Mouse (Mus musculus) forebrain, embryonic 16.5 days (tissue): ENCODE results near the gene Ndufa12. TPM values are rescaled to one million over a fixed set of nuclear protein-coding genes. Genes with fewer than 3 reads are reported as not detected.

Experiments used
- ATAC-seq: fragments of 200-750 bp; cut with Nextera tagmentation; 2 replicates; pipeline ENCODE4 v1.8.0; 2017; ENCODE audit warnings: mild to moderate bottlenecking, moderate library complexity
- H3K27ac ChIP-seq: fragments of 300-500 bp; sonication (generic); 2 replicates; pipeline ENCODE4 v1.5.1; 2014; ENCODE audit warnings: low read length, control low read depth
- H3K27me3 ChIP-seq: fragments of 300-500 bp; sonication (generic); replicated peaks from 2 replicates; pipeline ENCODE4 v1.6.1; 2014; ENCODE audit warnings: low read length; ENCODE audit not compliant: control insufficient read depth, insufficient read depth
- H3K36me3 ChIP-seq: fragments of 300-500 bp; sonication (generic); 2 replicates; pipeline ENCODE4 v1.6.1; 2014; ENCODE audit not compliant: control insufficient read depth, insufficient read depth
- H3K4me1 ChIP-seq: fragments of 300-500 bp; sonication (generic); replicated peaks from 2 replicates; pipeline ENCODE4 v1.6.1; 2014; ENCODE audit warnings: low read length; ENCODE audit not compliant: control insufficient read depth, insufficient read depth
- H3K4me2 ChIP-seq: fragments of 300-500 bp; sonication (generic); 2 replicates; pipeline ENCODE4 v1.6.1; 2014; ENCODE audit warnings: mild to moderate bottlenecking, low read length, control low read depth
- H3K4me3 ChIP-seq: fragments of 300-500 bp; sonication (generic); replicated peaks from 2 replicates; pipeline ENCODE4 v1.5.1; 2014; ENCODE audit warnings: mild to moderate bottlenecking, low read length, control low read depth
- H3K9ac ChIP-seq: fragments of 300-500 bp; sonication (generic); replicated peaks from 2 replicates; pipeline ENCODE4 v1.6.1; 2014; ENCODE audit warnings: low read depth, low read length, control low read depth
- H3K9me3 ChIP-seq: fragments of 300-500 bp; sonication (generic); 2 replicates; pipeline ENCODE4 v1.6.1; 2016; ENCODE audit warnings: low read length; ENCODE audit not compliant: control insufficient read depth
- WGBS: fragments of 180-500 bp; shearing (Covaris S2); extraction: QIAGEN DNeasy Blood & Tissue Kit; methylation state at CpG from one replicate; pipeline ENCODE4 v1.1.7; 2014; 5-methylcytosine and 5-hydroxymethylcytosine counted together
- polyA plus RNA-seq: library from polyadenylated mRNA; unstranded; fragments of >200 nt; fragmentation: Nextera tagmentation; extraction: Ambion mirVana; gene quantifications from 2 replicates; pipeline ENCODE4 v1.2.1, GENCODE M21; 2015

Gene Ndufa12
- 273 and 291 TPM in 2 replicates for polyA plus RNA-seq

GRCm38 (mm10) chr10:94198482-94199405 is at the start of gene Ndufa12:
Gene Ndufa12 (plus strand): TSS chr10:94198720.
- Histone ChIP-seq H3K4me2 (peak within 1 kb of the TSS; percentile 90), H3K27ac (peak within 1 kb of the TSS; percentile 64), H3K27me3 (no peaks in the 10 kb centered on the region), H3K4me1 (peaks cover 20% of the 10 kb centered on the region), H3K9me3 (no peaks in the 10 kb centered on the region), H3K4me3 (peak within 1 kb of the TSS; percentile 70), H3K36me3 (0 out of 2 replicates have a peak, but pooled peaks cover 3% of the 10 kb centered on the region), H3K9ac (peak within 1 kb of the TSS; percentile 89)
- ATAC-seq, result peak; percentile 97
- under 1% methylated on average over 46 of the region's 46 CpGs for WGBS

DNA sequence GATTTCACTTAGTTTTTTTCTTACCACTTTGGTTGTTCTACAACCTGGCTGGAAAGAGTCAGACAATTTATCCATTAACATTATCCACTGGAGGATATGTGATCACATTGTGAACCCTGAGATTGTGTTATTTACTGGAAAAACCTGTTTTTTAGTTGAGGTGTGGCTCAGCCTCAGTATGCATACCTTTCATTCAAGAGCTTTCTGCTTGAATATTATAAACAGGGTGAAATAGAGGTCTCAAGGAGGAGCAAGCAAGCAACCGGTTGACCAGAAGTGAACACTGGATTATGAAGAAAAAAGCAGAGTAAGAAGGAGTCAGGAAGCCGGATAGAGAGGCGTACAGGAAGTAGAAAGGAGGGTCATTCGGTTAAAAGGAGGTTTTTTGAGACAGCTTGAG is 47.0 kb upstream of the Ndufa12 start:
- ATAC-seq, result no peak
- H3K4me1 ChIP-seq, result peaks cover 15% of the 10 kb centered on the region
- 82% methylated on average over 4 of the region's 4 CpGs for WGBS
- no peak overlapping the region for H3K4me2 ChIP-seq
- H3K27ac ChIP-seq, result no peak overlapping the region
- H3K9ac ChIP-seq, result no peak overlapping the region
- no peak overlapping the region for H3K4me3 ChIP-seq
- no peaks in the 10 kb centered on the region for H3K27me3 ChIP-seq
- no peaks in the 10 kb centered on the region for H3K36me3 ChIP-seq
- H3K9me3 ChIP-seq, result no peaks in the 10 kb centered on the region

DNA sequence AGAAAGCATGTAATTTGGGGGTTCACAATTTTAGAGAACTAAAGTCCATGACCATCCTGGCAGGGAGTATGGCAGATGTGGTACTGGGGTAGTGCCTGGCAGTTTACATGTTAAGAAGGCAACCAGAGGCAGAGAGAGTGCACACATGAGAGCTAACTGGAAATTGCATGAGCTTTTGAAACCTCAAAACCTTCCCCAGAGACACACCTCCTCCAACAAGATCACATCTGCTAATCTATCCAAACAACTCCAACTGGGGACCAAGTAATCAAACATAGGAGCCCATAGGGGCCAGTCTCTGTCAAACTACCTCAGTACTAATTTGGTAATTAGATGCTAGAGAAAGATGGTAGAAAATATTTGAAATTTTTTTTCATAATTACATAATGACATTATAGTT is 44.7 kb upstream of the Ndufa12 start:
- H3K27me3 ChIP-seq, result no peaks in the 10 kb centered on the region
- ATAC-seq, result no peak
- H3K4me1 ChIP-seq, result peaks cover 7% of the 10 kb centered on the region
- H3K36me3 ChIP-seq, result no peaks in the 10 kb centered on the region
- no peak overlapping the region for H3K4me3 ChIP-seq
- H3K4me2 ChIP-seq, result no peak overlapping the region
- H3K27ac ChIP-seq, result no peak overlapping the region
- H3K9me3 ChIP-seq, result no peaks in the 10 kb centered on the region
- H3K9ac ChIP-seq, result no peak overlapping the region

DNA sequence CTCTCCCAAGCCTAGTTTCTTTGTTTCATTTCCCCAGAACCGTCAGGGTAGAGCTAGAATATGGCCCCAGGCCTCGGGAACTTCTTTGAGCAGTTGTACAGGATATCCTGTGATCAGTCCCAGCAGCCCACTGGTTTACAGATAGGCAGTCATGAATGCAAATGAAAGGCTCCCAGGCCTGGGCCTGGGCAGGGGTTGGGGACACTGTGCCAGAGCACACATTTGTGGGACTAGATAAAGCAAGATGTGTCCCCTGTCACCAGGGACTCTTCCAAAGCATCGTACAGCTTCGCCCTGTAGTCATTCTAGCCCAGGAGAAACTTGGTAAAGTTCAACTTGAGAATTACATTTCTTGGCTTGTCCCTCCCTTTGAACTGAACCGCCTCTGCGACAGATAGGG is 39.6 kb upstream of the Ndufa12 start:
- H3K9ac ChIP-seq, result no peak overlapping the region
- H3K27ac ChIP-seq, result no peak overlapping the region
- ATAC-seq, result no peak
- no peaks in the 10 kb centered on the region for H3K4me1 ChIP-seq
- no peaks in the 10 kb centered on the region for H3K9me3 ChIP-seq
- WGBS, result 88% methylated on average over 6 of the region's 6 CpGs
- no peak overlapping the region for H3K4me3 ChIP-seq
- H3K4me2 ChIP-seq, result no peak overlapping the region
- H3K36me3 ChIP-seq, result peaks cover 10% of the 10 kb centered on the region
- H3K27me3 ChIP-seq, result no peaks in the 10 kb centered on the region

GRCm38 (mm10) chr10:94159406-94159805 is 39.1 kb upstream of the Ndufa12 start:
- Histone ChIP-seq H3K36me3 (peaks cover 10% of the 10 kb centered on the region), H3K4me3 (no peak overlapping the region), H3K9ac (no peak overlapping the region), H3K9me3 (no peaks in the 10 kb centered on the region), H3K4me2 (no peak overlapping the region), H3K27ac (no peak overlapping the region), H3K27me3 (no peaks in the 10 kb centered on the region), H3K4me1 (no peaks in the 10 kb centered on the region)
- WGBS, result 95% methylated on average over 4 of the region's 4 CpGs
- no peak for ATAC-seq

DNA sequence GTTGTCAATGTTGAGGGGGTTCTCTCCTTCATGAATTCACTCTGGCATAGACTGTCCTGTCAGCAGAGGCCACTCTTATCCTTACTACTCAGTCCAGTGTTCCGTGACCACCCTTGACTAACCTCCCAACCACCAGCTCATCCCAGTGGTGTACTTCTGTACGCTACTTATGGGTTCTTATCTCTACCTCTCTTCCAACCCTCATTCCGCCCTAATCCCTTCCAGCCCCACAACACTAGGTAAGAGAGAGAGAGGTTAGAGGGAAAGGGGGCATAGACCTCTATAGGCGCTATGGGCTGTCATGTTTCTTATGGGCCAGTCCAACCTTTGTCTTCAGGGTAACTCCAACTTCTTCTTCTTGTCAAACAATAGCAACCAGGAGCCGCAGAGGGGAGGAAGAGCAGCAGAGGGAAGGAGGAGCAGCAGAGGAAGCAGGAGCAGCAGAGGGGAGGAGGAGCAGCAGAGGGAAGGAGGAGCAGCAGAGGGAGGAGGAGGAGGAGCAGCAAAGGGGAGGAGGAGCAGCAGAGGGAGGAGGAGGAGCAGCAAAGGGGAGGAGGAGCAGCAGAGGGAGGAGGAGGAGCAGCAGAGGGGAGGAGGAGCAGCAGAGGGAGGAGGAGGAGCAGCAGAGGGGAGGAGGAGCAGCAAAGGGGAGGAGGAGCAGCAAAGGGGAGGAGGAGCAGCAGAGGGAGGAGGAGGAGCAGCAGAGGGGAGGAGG is 37.3 kb upstream of the Ndufa12 start:
- peaks cover 12% of the 10 kb centered on the region for H3K36me3 ChIP-seq
- WGBS, result 98% methylated on average over 5 of the region's 5 CpGs
- no peaks in the 10 kb centered on the region for H3K27me3 ChIP-seq
- no peak overlapping the region for H3K9ac ChIP-seq
- no peak overlapping the region for H3K4me2 ChIP-seq
- ATAC-seq, result no peak
- no peak overlapping the region for H3K27ac ChIP-seq
- no peaks in the 10 kb centered on the region for H3K9me3 ChIP-seq
- H3K4me1 ChIP-seq, result no peaks in the 10 kb centered on the region
- H3K4me3 ChIP-seq, result no peak overlapping the region

GRCm38 (mm10) chr10:94162031-94162430 is 36.5 kb upstream of the Ndufa12 start:
- H3K27me3 ChIP-seq, result no peaks in the 10 kb centered on the region
- H3K9me3 ChIP-seq, result no peaks in the 10 kb centered on the region
- WGBS, result 97% methylated on average over 7 of the region's 7 CpGs
- no peak overlapping the region for H3K4me3 ChIP-seq
- H3K4me1 ChIP-seq, result peaks cover 3% of the 10 kb centered on the region; the same call in 1 of the 2 replicates
- H3K36me3 ChIP-seq, result peaks cover 13% of the 10 kb centered on the region
- H3K4me2 ChIP-seq, result no peak overlapping the region
- no peak for ATAC-seq
- no peak overlapping the region for H3K9ac ChIP-seq
- no peak overlapping the region for H3K27ac ChIP-seq

- Histone ChIP-seq H3K4me1 (peaks cover 4% of the 10 kb centered on the region; the same call in 1 of the 2 replicates), H3K4me3 (no peak overlapping the region), H3K9me3 (no peaks in the 10 kb centered on the region), H3K27me3 (no peaks in the 10 kb centered on the region), H3K27ac (no peak overlapping the region), H3K4me2 (no peak overlapping the region), H3K36me3 (peaks cover 13% of the 10 kb centered on the region), H3K9ac (no peak overlapping the region)
- no peak for ATAC-seq
- WGBS, result 90% methylated on average over 5 of the region's 5 CpGs
These were observed 34.2 kb upstream of the Ndufa12 start for GRCm38 (mm10) chr10:94164104-94164845.

DNA sequence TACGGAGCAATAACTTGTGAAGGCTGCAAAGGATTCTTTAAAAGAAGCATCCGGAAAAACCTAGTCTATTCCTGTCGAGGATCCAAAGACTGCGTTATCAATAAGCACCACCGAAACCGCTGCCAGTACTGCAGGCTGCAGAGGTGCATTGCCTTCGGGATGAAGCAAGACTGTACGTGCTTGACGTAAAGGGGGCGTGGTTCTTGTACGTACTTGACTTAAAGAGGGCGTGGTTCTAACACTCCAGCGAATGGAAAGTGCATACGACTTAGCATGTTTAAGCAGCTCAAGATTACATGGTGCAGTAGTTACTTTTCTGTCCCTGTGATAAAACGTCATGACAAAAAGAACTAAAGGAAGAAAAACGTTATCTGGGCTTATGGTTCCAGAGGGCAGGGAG is 33.1 kb upstream of the Ndufa12 start:
- Histone ChIP-seq H3K27me3 (no peaks in the 10 kb centered on the region), H3K4me2 (no peak overlapping the region), H3K27ac (no peak overlapping the region), H3K9ac (no peak overlapping the region), H3K36me3 (peaks cover 22% of the 10 kb centered on the region), H3K4me1 (peaks cover 4% of the 10 kb centered on the region; the same call in 1 of the 2 replicates), H3K9me3 (no peaks in the 10 kb centered on the region), H3K4me3 (no peak overlapping the region)
- 92% methylated on average over 16 of the region's 16 CpGs for WGBS
- ATAC-seq, result no peak
